In genomic region chr13:93816127-93816526, GRCm38 (mm10) we compare ENCODE assay signal across 27 mouse cellular contexts.
"Had no signal": no experiment of that assay in that cellular context is flagged by ENCODE, and none has a peak within 500 bp of the region (broad histone marks: within the 10 kb centered on the region; RNA-seq: fewer than 3 reads in every experiment).

No protein-coding gene starts in this region.

- H3K27me3 ChIP-seq: embryonic facial prominence, embryonic 12.5 days; embryonic facial prominence, embryonic 13.5 days; embryonic facial prominence, embryonic 15.5 days; forebrain, embryonic 12.5 days; forebrain, embryonic 13.5 days; forebrain, embryonic 15.5 days had no signal

- H3K9ac ChIP-seq: embryonic facial prominence, embryonic 12.5 days; embryonic facial prominence, embryonic 13.5 days; embryonic facial prominence, embryonic 15.5 days; forebrain, embryonic 12.5 days; forebrain, embryonic 13.5 days; forebrain, embryonic 15.5 days; forebrain, postnatal 0 days had no signal

- H3K4me1 ChIP-seq: embryonic facial prominence, embryonic 15.5 days; forebrain, embryonic 12.5 days; forebrain, embryonic 13.5 days; forebrain, embryonic 15.5 days had no signal

- DNase-seq: cerebellum, adult 2 months; cerebellum, adult 8-10 months; cerebellum, adult 9-10 months; cerebellum, adult 9-11 months; cerebellum, postnatal 10 days; cerebellum, postnatal 14 days; cerebellum, postnatal 36 days; embryo, embryonic 11 days; forebrain, postnatal 0 days; gastrocnemius, adult 2 months; gastrocnemius, postnatal 10 days; gastrocnemius, postnatal 14 days; gastrocnemius, postnatal 25 days; gastrocnemius, postnatal 36 days; heart, adult 18-20 months; heart, adult 2 months had no signal

- H3K9me3 ChIP-seq: embryonic facial prominence, embryonic 10.5 days; embryonic facial prominence, embryonic 13.5 days; embryonic facial prominence, embryonic 15.5 days; forebrain, embryonic 10.5 days; forebrain, embryonic 15.5 days had no signal

- ATAC-seq: forebrain, embryonic 13.5 days; forebrain, embryonic 14.5 days; forebrain, embryonic 15.5 days; forebrain, embryonic 16.5 days; forebrain, postnatal 0 days had no signal

- H3K4me3 ChIP-seq: embryonic facial prominence, embryonic 10.5 days; embryonic facial prominence, embryonic 12.5 days; embryonic facial prominence, embryonic 13.5 days; embryonic facial prominence, embryonic 15.5 days; erythroblast, embryonic 14.5 days; forebrain, embryonic 10.5 days; forebrain, embryonic 12.5 days; forebrain, embryonic 13.5 days; forebrain, embryonic 15.5 days; gastrocnemius, adult 2 months; heart, adult 2 months had no signal

- H3K4me2 ChIP-seq: embryonic facial prominence, embryonic 12.5 days; embryonic facial prominence, embryonic 13.5 days; embryonic facial prominence, embryonic 15.5 days; forebrain, embryonic 12.5 days; forebrain, embryonic 13.5 days; forebrain, embryonic 15.5 days had no signal

- H3K27ac ChIP-seq: embryonic facial prominence, embryonic 10.5 days; embryonic facial prominence, embryonic 12.5 days; forebrain, embryonic 13.5 days; forebrain, embryonic 15.5 days; gastrocnemius, adult 2 months; heart, adult 2 months had no signal

- H3K36me3 ChIP-seq: embryonic facial prominence, embryonic 10.5 days; embryonic facial prominence, embryonic 12.5 days; embryonic facial prominence, embryonic 13.5 days; embryonic facial prominence, embryonic 15.5 days; forebrain, embryonic 10.5 days; forebrain, embryonic 12.5 days; forebrain, embryonic 15.5 days had no signal
